Mouse (Mus musculus) layer of hippocampus, postnatal 36 days (tissue): ENCODE data around the gene Naga. TPM values are rescaled to one million over a fixed set of nuclear protein-coding genes. Genes with fewer than 3 reads are reported as not detected.

ENCODE experiments used
- DNase-seq, 2 experiments: peaks; one replicate each; pipeline ENCODE4 v3.0.0; 2022
- total RNA-seq, 2 experiments: library from RNA; stranded (reverse); gene quantifications; 2 replicates each; pipeline ENCODE4 v1.2.3; 2021

Naga gene
- total RNA-seq, 2 experiments from 2014 or later, result 32.8 to 38.9 TPM

DNA sequence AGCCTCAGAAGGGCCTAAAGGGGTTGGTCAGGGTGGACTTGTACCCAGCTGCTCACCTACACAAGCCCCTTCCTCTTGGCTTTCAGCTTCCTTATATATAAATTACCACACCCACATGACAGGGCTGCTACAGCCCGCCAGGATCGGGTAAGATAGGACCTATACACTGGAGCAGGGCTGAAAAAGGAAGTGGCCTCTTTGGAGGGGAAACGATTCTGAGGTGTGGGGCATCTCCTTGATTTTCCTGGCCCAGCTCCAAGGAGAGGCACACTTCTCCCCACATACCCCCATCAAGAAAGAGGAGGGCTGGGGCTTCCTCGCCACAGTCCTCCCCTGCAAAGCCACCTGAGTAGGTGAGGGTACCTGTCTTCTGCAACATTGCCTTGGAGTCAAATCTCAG, 850 bp downstream of the Naga start:
- DNase-seq, result no peak

DNA sequence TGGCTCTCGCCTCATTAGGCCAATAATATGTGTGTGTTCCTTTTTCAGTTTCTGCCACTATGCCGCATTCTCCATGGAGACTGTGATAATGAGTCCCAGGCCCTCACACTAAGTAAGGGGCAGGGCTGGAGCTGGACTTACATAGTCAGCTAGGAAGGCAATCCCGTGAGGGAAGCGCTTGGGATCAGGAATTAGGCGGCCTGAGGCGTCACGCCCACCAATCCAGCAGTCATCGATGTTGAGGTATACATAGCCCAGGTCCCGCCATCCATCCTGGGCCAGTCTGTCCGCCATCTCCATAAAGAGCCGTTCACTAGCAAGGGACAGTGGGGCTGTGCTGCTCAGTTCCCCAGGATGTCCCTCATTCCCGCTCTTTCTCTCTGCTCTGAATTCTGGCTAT, 2.1 kb downstream of the Naga start:
- DNase-seq, result no peak

DNA sequence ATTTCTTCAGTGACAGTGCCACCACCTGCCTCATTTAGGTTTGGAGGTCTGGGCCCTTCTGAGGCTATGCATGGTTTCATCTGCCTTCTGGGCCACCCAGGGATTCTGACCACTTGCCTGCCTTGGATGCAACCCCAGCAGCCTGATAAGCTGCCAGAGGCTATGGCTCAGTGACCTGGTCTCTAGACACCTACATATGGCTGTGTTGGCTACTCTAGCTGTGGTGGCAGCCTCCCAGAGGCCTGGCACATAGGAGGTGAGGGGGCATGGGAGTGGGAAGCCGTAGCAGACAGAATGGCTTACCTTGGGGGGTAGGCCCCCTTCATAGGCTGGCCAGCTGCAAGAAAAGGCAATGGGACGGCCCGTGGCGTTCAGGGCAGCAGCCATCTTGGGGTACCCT, 3.5 kb downstream of the Naga start:
- DNase-seq, result no peak

DNA sequence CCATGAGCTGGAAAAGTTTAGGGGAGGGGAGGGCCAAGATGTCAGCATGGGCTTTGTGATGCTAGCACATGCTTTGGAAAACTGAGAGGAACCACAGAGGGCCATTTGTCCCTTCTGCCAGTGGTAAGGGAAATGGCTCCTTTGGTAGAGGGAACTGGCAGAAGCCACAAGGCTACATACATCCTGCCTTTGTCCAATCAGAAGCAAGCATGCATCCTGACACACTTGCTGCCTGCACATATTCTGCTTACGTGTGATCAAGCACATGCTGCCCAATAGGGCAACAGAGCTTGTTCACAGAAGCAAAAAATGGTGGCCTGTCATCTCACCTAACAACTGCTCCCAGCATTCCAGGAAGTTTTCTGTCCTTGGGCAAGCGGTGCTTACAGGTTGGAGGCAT, 13.3 kb downstream of the Naga start:
- no peak for DNase-seq

DNA sequence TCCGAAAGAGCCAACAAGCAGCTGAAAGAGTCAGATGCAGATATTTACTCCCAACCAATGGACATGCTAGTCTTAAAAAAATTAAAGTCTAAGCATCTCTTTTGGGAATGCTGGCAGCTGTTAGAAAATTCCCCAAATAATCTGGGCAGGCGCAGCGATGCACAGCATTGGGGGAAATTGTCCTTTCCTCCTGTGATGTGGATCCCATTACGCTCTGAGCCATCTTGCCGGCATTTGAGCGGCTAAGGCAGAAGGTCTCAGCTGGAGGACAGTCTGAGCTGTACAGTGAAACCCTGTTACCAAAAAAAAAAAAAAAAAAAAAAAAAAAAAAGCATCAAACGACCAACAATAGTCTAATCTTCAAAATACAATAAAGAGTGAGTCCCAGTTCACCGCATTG, 16.5 kb downstream of the Naga start:
- no peak for DNase-seq

DNA sequence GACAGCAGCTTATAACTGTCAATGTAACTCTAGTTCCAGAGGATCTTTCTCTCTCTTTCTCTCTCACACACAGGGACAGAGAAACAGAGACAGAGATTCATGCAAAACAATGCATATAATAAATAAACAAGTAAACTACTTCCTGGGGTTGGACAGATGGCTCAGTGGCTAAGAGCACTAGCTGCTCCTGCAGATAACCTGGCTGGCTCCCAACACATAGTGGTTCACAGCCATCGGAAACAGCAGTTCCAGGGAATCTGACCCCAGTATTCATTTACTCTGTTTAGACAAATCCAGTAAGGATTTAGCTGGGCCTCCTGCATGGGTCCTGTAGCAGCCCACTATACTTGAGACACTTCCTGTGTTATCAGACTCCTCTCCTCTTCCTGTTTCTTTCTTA, 19.1 kb downstream of the Naga start:
- no peak for DNase-seq

DNA sequence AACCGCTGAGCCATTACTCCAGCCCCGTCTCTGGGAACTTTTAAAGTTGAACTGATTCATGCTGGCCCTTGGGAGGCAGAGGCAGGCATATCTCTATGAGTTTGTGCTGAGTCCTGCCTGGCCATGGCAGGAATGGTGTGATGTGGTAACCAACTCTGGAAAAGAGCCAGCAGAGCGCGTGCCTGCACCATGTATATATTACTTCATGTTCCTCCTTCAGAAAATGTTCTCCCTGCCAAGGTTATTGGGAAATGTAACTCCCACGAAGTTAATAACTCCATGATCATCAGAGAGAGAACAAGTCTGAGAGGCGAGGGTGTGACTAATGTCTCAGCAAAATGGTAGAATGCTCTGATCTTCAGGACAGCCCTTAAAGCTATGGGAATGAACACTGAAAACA, 20.9 kb downstream of the Naga start:
- no peak for DNase-seq

DNA sequence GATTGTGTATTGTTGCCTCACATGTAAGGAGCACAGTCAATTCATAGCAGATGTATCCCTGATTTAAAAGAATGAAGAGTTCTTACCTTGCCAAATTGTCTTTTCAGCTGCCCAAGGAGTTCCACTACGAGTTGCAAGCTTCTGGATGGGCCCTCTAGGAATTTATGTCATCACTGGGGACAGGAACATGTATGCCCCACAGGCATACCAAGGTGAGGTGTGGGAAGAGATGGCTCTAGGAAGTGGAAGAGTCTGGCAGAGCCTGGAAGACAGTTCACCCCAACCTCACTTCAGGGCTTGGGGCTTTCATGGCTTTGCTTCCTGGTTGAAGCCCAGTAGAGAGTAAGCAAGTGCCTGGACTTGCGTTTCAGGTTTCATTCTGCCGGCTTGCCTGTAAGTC, 30.3 kb downstream of the Naga start:
- no peak for DNase-seq

DNA sequence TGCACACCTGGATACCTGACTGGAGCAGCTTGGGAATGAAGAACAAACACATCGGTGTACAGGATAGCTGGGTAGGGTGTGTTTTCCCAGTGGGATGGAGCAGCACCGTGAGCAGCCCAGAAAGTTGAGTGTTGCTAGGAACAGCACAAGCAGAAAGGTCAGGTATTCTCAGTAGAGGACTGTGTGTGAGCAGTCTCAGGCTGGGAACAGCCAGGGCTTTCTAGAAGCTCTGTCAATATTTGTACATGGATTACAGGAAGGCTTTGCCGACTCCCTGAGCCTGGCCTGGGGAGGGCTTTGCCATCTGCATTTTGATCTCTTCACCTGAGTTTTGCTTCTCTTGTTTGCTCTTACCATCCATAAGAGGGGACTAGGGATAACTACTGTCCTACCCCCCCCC, 31.6 kb downstream of the Naga start:
- no peak for DNase-seq

DNA sequence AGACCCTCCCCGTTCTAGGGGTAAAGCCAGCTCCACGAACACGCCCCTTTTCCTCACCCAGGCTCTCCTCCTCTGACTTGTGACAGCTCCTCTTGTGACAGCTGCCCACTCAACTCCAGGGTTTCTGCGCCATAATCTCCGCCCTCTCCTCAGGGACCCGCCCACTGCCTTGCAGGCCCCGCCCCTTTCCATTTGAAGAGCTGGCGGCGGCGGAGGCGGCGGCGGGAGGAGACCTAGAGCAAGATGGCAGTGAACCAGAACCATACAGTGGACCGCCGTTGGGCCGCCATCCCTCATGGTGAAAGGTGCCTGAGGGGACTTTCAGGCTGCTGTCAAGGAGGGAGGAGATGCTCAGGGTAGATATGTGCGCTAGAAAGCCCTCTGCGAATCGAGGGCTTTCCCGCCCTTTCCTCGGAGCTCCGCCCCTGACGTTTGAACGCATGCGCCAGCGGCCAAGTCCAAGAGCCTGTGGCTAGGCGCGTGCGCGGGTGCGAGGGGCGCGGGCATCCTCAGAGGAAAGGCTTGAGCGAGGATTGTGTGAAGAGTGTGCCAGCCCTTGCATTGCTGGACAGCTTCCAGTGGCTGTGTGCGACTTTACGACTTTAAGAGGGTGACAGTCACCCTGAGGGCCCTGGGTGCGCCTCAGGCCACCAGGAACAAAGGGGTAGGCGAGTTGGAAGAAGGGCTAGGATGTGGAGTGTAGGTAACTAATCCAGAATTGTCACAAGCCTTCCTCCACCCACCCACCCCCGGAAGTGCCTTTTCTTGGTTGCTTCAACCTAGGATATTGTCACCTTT, 39.8 kb downstream of the Naga start, which contains the start of gene Wbp2nl:
Gene Wbp2nl (plus strand): TSS at position 191 of the 798 bp plus-strand sequence.
- DNase-seq, result no peak

DNA sequence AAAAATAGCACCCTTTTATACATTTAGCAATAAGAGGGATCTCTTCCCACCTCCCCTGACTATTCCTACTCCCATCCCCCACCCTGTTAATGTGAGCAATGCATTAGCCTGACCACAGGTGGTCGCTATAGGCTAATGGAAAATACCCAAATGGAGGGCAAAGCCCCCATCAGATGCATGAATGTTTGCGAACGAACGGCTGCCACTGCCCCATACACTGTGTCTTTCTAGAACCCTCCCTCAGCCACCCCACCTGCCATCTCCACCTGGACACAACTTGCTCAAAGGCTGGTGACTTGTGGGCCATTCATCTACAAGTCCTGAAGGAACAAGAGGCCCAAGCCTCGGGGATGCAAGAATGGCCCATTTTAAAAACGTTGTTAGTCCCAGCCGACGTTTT, 44.7 kb downstream of the Naga start:
- DNase-seq, result no peak

DNA sequence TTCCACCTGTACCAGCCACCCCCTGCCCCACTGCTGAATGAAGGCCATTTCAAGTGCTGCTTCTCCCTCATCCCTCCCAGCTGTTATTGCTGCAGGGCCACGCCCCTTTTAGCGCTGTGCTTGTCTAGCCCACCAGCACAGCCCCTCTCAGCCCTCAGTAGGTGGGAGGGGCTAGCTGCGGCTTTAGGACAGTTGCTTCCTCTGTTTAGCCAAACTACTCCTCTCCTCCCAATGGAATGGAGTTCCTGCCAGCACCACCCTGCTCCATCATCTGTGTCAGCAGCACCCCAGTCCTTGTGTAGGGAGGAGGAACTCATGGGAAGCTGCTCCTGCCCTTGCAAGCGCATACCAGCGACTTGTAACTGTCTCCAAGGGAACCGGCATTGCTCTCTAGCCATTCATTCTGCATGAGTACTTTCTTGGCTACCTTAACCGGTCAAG, 45.4 kb downstream of the Naga start:
- DNase-seq, result no peak

DNA sequence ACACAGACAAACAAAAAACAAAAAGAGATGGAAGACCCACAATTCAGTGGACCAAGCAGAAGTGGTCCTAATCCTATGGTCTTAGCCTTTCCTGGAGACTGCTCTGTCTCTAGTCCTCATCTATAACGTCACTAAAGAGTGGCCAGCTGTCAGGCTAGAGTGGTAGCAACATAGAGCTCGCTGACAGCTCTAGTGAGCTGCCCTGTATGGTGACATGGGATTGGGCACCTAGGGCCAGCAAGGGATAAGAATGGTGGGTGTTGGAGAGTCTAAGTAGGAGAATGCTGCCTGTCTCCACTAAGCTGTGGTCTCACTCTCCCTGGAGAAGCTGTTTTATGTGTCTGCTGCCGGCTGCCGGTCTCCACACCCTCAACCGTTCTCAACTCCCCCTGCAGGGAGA, 45.9 kb downstream of the Naga start:
- no peak for DNase-seq

DNA sequence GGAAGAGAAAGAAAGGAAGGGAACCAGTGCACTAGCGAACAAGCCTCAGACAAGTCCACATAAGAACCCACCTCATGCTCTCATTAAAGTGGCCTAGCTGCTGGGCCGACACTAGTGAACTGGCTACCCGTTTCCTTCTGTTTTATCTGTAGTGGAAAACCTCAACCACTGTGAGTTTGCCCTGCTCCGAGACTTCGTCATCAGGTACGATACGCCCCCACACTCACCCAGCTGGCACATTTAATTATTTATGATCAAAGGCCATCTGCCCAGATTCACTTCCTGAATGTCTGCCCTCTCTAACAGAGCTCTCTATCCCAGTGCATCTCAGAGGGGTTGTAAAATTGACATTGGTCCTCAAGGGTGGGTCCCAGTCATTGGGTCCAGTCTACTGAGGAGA, 48.5 kb downstream of the Naga start:
- DNase-seq, result no peak

DNA sequence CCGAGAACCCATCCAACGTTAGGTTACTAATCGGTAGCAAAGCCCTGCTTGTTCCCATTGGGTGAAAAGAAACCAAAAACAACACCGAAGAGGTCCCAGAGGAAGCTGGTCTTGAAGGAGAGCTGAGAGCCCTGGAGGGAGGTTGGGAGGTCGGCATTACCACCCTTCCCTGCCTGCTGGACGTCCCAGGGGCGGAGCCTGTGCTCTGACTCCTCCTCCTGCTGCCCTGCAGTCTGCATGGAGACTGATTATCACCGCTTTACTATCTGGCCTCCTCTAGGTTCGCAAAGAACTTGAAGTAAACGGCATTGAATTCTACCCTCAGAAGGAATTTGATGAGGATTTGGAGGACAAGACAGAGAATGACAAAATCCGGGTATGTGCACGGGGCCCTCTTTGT, 52.6 kb downstream of the Naga start:
- no peak for DNase-seq

DNA sequence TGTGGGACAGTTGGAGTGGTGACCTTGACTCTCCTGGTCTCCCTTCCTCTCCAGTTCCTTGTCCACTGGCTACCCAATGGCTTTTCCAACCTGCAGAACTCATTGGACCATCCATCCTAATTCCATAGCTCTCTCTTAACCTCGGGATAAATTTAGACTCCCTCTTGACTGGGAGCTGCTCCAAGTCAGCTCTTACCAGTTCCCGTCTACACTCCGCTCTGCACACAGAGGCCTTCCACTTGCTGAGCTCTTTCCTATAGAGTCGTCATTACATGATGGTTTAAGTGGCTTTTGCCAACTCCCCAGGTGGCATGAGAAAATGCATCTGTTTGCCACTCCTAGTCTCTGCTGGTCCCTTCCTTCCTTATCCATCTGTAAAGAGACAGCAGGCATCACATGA, 58.1 kb downstream of the Naga start:
- no peak for DNase-seq

Other genes with a start within 250 kb of the Naga start
- 10 to 100 TPM; 11.5 to 15.3 TPM for gene Ccdc134, start 211.0 kb downstream of the Naga start, total RNA-seq
- 100 to 1,000 TPM; 156 to 167 TPM for gene Srebf2, start 191.7 kb downstream of the Naga start, total RNA-seq
- gene Shisa8, start 126.1 kb downstream of the Naga start, total RNA-seq, result under 1 TPM; 0.72 to 0.76 TPM
- gene Tnfrsf13c, start 114.6 kb downstream of the Naga start, total RNA-seq, result under 1 TPM; 0.30 to 0.62 TPM
- gene Cenpm, start 94.2 kb downstream of the Naga start, total RNA-seq, result 1 to 10 TPM; 2.7 to 4.0 TPM
- 100 to 1,000 TPM in 1 of 2 experiments, 10 to 100 TPM in 1; 98.3 to 115 TPM for gene 1500009C09Rik, start 86.5 kb downstream of the Naga start, total RNA-seq
- 100 to 1,000 TPM; 608 to 622 TPM for gene Sept3, start 64.0 kb downstream of the Naga start, total RNA-seq
- not detected for gene Wbp2nl, start 40.0 kb downstream of the Naga start, total RNA-seq
- gene Pheta2, start within 50 bp of the Naga start, total RNA-seq, result under 1 TPM; 0.27 to 0.40 TPM
- gene Smdt1, start within 50 bp of the Naga start, total RNA-seq, result 100 to 1,000 TPM; 138 to 139 TPM
- gene Ndufa6, start 15.4 kb upstream of the Naga start, total RNA-seq, result 100 to 1,000 TPM; 203 to 209 TPM
- 10 to 100 TPM; 40.9 to 47.4 TPM for gene Cyp2d22, start 41.3 kb upstream of the Naga start, total RNA-seq
- not detected for gene Cyp2d11, start 55.1 kb upstream of the Naga start, total RNA-seq
- gene Cyp2d10, start 68.3 kb upstream of the Naga start, total RNA-seq, result not detected
- not detected for gene Cyp2d9, start 94.5 kb upstream of the Naga start, total RNA-seq
- gene Cyp2d12, start 216.1 kb upstream of the Naga start, total RNA-seq, result not detected